Mouse (Mus musculus) liver, adult 2 months (tissue): ENCODE data around the gene Bicd1.

Experiments used
- CTCF ChIP-seq: fragments of 200-500 bp; IDR thresholded peaks from 2 replicates; pipeline ENCODE4 v1.5.1; 2011; ENCODE audit warnings: low read depth, low read length, control low read depth
- POLR2A ChIP-seq: fragments of 200-500 bp; IDR thresholded peaks from 2 replicates; pipeline ENCODE4 v1.6.1; 2011; ENCODE audit warnings: low read length, control low read depth; ENCODE audit not compliant: insufficient read depth; ENCODE audit errors: extremely low read depth

GRCm38 (mm10) chr6:149574288-149574687, 165.6 kb downstream of the Bicd1 start:
- TF ChIP-seq POLR2A (no peak), CTCF (no peak)
